Mouse (Mus musculus) liver, postnatal 0 days (tissue): ENCODE data around the gene Mylip.

ENCODE experiments used
- CTCF ChIP-seq: sonication (generic); IDR thresholded peaks from 2 replicates; pipeline ENCODE4 v1.5.1; 2016; ENCODE audit warnings: antibody characterized with exemption, low read depth
- EP300 ChIP-seq: IDR thresholded peaks from 2 replicates; pipeline ENCODE4 v1.6.1; 2016; ENCODE audit warnings: antibody characterized with exemption, low read depth, mild to moderate bottlenecking

DNA sequence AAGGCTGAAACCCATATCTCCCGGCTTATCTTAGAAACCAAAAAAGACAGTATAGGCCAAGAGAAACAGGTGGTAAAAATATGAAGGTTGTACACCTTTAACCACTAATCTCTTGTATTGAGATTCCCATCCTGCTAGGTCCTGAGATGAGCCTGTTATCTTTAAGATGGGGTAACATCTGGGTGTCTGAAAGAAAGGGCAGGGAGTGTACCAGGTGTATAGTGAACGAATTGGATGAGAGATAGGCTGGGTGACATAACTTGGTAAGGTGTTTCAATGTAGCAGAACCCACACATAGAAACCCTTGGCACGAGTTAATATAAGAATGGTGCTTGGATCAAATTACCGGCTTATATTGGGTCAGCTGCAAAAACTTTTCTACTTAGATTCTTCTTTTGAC, 653 bp upstream of the Mylip start:
- TF ChIP-seq EP300 (no peak; the same call in 1 of the 2 replicates), CTCF (no peak)
